ENCODE assay signal across 24 mouse cellular contexts in the genomic region with DNA sequence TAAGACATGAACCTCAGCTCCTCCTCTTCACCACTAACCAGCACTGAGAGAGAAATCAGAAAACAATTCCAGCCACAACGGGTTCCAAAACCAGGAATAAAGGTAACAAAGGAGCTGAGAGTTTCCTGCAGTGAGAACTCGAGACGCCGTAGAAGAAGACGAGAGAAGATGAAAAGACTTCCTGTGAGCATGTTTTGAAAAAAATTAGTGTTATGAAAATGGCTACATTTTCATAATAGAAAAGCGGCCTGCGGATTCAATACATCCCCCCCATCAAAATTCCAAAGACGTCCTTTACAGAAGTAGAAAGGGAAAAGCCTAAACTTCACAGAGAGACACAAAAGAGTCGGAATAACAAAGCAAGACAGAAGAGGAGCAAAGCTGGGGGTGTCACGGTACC.
DNase-seq lines count a peak whose midpoint lies in the region; ATAC-seq lines count a peak whose summit lies in the region.
"Had no signal": no experiment of that assay in that cellular context is flagged by ENCODE, and none has a peak within 500 bp of the region (broad histone marks: within the 10 kb centered on the region; RNA-seq: fewer than 3 reads in every experiment).

No protein-coding gene starts in this region.

- H3K4me2 ChIP-seq in hindbrain, embryonic 13.5 days, result no peak overlapping the region

- H3K36me3 ChIP-seq in hindbrain, embryonic 13.5 days, result no peaks in the 10 kb centered on the region
- H3K36me3 ChIP-seq: G1E had no signal

- no peak overlapping the region for H3K9ac ChIP-seq in hindbrain, embryonic 13.5 days

- DNase-seq in ES-CJ7 (ENCODE audit: low read depth, low spot score) (peak; percentile 26), R1 (ENCODE audit: low read depth, low spot score) (peak; percentile 73), ZHBTc4 (ENCODE audit: low read depth, low spot score) (peak; percentile 25)
- no peak for DNase-seq in retina, embryonic 14.5 days (ENCODE audit: low spot score)
- DNase-seq: adrenal gland, adult 2 months; adrenal gland, adult 8-10 months; adrenal gland, postnatal 10 days; adrenal gland, postnatal 14 days; adrenal gland, postnatal 25 days; adrenal gland, postnatal 36 days; B cell, adult 2 months; cerebellum, adult 11 months; cerebellum, adult 11-12 months; cerebellum, adult 18-20 months; cerebellum, adult 2 months; cerebellum, adult 8-10 months; cerebellum, adult 9-10 months had no signal

- H3K27ac ChIP-seq in hindbrain, embryonic 13.5 days, result no peak overlapping the region

- no peak for ATAC-seq in hindbrain, embryonic 13.5 days (ENCODE audit: low FRiP score)
- ATAC-seq in erythroid progenitor cell, adult 5-6 weeks (replicated peaks; ENCODE audit: low FRiP score, poor library complexity, severe bottlenecking), result no peak
- ATAC-seq: activated CD4-positive, CD25-positive, alpha-beta regulatory T cell, adult 4 months; CD4-positive, CD25-positive, alpha-beta regulatory T cell, adult 4 months; Patski had no signal

- H3K27me3 ChIP-seq in hindbrain, embryonic 13.5 days, result no peaks in the 10 kb centered on the region
- H3K27me3 ChIP-seq: CH12.LX, Patski had no signal

- H3K4me3 ChIP-seq in hindbrain, embryonic 13.5 days, result no peak overlapping the region

- peaks cover 6% of the 10 kb centered on the region; the same call in 1 of the 2 replicates for H3K4me1 ChIP-seq in hindbrain, embryonic 13.5 days (replicated peaks)

- 58% methylated on average over 10 of the region's 10 CpGs for WGBS in hindbrain, embryonic 13.5 days

- H3K9me3 ChIP-seq in hindbrain, embryonic 13.5 days, result peaks cover 5% of the 10 kb centered on the region; the same call in 1 of the 2 replicates
